Mouse (Mus musculus) stomach, postnatal 0 days (tissue): ENCODE data around the gene Bves. TPM values are rescaled to one million over a fixed set of nuclear protein-coding genes. Genes with fewer than 3 reads are reported as not detected.

Experiments used
- ATAC-seq: fragments of 200-750 bp; cut with Nextera tagmentation; 2 replicates; pipeline ENCODE4 v1.8.0; 2017; ENCODE audit not compliant: low FRiP score, low TSS enrichment
- DNase-seq: peaks from one replicate; pipeline ENCODE4 v3.0.0-alpha.2; 2016; ENCODE audit warnings: low spot score
- H3K27ac ChIP-seq: fragments of 300-500 bp; sonication (generic); replicated peaks from 2 replicates; pipeline ENCODE4 v1.5.1; 2014; ENCODE audit warnings: mild to moderate bottlenecking, control low read depth
- H3K27me3 ChIP-seq: fragments of 300-500 bp; sonication (generic); 2 replicates; pipeline ENCODE4 v1.6.1; 2014; ENCODE audit warnings: low read length; ENCODE audit not compliant: control insufficient read depth, insufficient read depth
- H3K36me3 ChIP-seq: fragments of 300-500 bp; sonication (generic); 2 replicates; pipeline ENCODE4 v1.6.1; 2014; ENCODE audit warnings: low read length, mixed read lengths; ENCODE audit not compliant: control insufficient read depth, insufficient read depth
- H3K4me1 ChIP-seq: fragments of 300-500 bp; sonication (generic); replicated peaks from 2 replicates; pipeline ENCODE4 v1.6.1; 2014; ENCODE audit warnings: antibody characterized with exemption; ENCODE audit not compliant: control insufficient read depth, insufficient read depth
- H3K4me2 ChIP-seq: fragments of 300-500 bp; sonication (generic); replicated peaks from 2 replicates; pipeline ENCODE4 v1.6.1; 2014; ENCODE audit warnings: low read depth, mild to moderate bottlenecking, control low read depth, moderate library complexity
- H3K4me3 ChIP-seq: fragments of 300-500 bp; sonication (generic); 2 replicates; pipeline ENCODE4 v1.5.1; 2014; ENCODE audit warnings: low read depth, low read length, control low read depth
- H3K9ac ChIP-seq: fragments of 300-500 bp; sonication (generic); 2 replicates; pipeline ENCODE4 v1.6.1; 2014; ENCODE audit warnings: mild to moderate bottlenecking, low read length, control low read depth, mixed read lengths
- H3K9me3 ChIP-seq: fragments of 300-500 bp; sonication (generic); 2 replicates; pipeline ENCODE4 v1.6.1; 2016; ENCODE audit warnings: low read length; ENCODE audit not compliant: control insufficient read depth
- CTCF ChIP-seq: IDR thresholded peaks from 2 replicates; pipeline ENCODE4 v1.5.1; 2016; ENCODE audit warnings: antibody characterized with exemption, low read depth, mild to moderate bottlenecking, moderate library complexity
- EP300 ChIP-seq: optimal IDR thresholded peaks from 2 replicates; pipeline ENCODE3; 2016; ENCODE audit warnings: antibody characterized with exemption
- WGBS: fragments of 180-500 bp; shearing (Covaris S2); extraction: QIAGEN DNeasy Blood & Tissue Kit; methylation state at CpG from one replicate; pipeline ENCODE4 v1.1.7; 2014; 5-methylcytosine and 5-hydroxymethylcytosine counted together
- polyA plus RNA-seq: library from polyadenylated mRNA; unstranded; fragments of >200 nt; fragmentation: Nextera tagmentation; extraction: Ambion mirVana; gene quantifications from 2 replicates; pipeline ENCODE4 v1.2.1, GENCODE M21; 2015

Gene Bves
- polyA plus RNA-seq, 1 experiment from 2014 or later: 5.3 TPM

DNA sequence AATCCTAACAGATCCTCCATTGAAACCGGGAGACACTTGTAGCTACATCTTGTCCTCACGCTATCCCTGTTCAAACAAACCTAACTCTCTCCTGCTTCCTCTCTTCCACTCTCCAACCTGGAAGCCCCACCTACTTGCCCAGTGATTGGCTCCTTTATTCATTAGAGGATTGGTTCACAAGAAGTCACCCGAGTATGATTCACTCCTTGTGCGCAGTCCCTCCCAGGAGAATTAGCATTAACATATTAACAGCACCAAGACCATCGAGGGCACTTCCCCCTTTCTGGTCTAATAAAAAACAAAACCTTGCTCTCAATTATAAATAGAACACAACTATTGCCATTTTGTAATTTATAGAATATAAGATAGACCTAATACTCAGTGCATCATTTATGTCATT, 40.5 kb upstream of the Bves start:
- H3K9ac ChIP-seq: no peak overlapping the region
- H3K4me3 ChIP-seq: no peak overlapping the region
- DNase-seq: no peak
- ATAC-seq: no peak
- no peaks in the 10 kb centered on the region for H3K4me1 ChIP-seq
- no peaks in the 10 kb centered on the region for H3K27me3 ChIP-seq
- no peak overlapping the region for H3K27ac ChIP-seq
- H3K4me2 ChIP-seq: no peak overlapping the region
- no peak for TF ChIP-seq EP300
- TF ChIP-seq CTCF: no peak
- no peaks in the 10 kb centered on the region for H3K9me3 ChIP-seq
- WGBS: 72% methylated on average over 5 of the region's 5 CpGs
- H3K36me3 ChIP-seq: no peaks in the 10 kb centered on the region

DNA sequence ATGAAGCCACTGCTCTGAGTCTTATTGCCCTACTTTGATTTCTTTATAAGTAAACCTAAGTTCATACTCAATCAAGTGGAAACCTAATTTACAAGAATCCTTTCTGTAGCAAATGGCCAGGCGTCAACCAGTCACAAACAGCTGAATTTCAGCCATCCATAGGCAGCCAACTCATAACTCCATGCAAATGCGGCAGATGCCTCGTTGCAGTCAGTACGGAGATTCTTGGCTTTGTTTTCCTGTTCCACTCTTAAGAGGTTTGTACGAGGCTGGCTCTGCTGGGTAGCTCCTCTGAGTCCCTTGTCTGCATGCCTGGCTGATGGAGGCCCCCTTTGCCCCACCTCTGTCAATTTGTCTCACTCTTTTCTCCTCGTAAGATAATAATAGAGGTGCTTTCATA, 37.1 kb upstream of the Bves start:
- TF ChIP-seq EP300 (no peak), CTCF (no peak)
- H3K9ac ChIP-seq: no peak overlapping the region
- no peaks in the 10 kb centered on the region for H3K4me1 ChIP-seq
- DNase-seq (no peak), ATAC-seq (no peak)
- H3K36me3 ChIP-seq: no peaks in the 10 kb centered on the region
- H3K4me3 ChIP-seq: no peak overlapping the region
- no peak overlapping the region for H3K4me2 ChIP-seq
- H3K9me3 ChIP-seq: no peaks in the 10 kb centered on the region
- WGBS: 73% methylated on average over 6 of the region's 6 CpGs
- H3K27ac ChIP-seq: no peak overlapping the region
- H3K27me3 ChIP-seq: no peaks in the 10 kb centered on the region

GRCm38 (mm10) chr10:45299509-45299908, 36.1 kb upstream of the Bves start:
- H3K27me3 ChIP-seq: no peaks in the 10 kb centered on the region
- TF ChIP-seq CTCF (no peak), EP300 (no peak)
- 78% methylated on average over 4 of the region's 4 CpGs for WGBS

DNA sequence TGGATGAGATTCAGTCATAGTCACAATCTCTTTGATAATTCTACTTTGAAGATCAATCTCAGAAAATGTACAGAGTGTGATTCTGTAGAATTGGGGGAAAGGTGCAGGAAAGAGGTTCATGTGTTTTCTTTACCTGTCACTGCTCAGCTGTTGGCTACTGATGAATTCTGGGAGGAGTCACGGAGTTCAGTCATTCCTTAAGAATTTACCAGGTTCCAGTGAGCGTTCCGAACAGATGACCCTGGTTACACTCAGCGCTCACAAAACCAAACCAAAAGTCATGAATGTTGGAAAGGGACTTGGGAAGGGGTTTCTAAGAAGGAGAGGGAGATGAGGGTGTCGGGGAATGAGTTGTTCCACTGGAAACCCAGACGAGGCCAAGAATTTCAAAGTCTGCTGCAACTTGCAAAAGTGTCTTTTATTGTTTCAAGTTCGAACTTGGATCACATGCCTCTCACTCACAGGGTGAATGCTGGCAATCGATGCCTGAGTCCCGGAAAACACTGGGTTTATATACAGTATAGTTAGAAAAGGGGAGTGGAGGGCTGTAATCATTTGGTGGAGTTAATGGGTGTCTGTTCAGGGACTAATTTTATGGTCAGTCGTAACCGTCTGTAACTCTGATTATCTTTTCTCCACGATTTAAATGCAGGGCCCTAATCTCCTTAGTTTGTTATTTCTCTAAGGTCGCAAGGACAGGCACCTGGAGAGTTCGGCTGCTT, 32.1 kb upstream of the Bves start:
- no peak for ATAC-seq
- Histone ChIP-seq H3K36me3 (no peaks in the 10 kb centered on the region), H3K9me3 (no peaks in the 10 kb centered on the region), H3K4me2 (no peak overlapping the region), H3K4me3 (no peak overlapping the region), H3K27me3 (no peaks in the 10 kb centered on the region), H3K27ac (no peak overlapping the region), H3K4me1 (no peaks in the 10 kb centered on the region), H3K9ac (no peak overlapping the region)
- DNase-seq: no peak
- WGBS: 45% methylated on average over 14 of the region's 14 CpGs
- TF ChIP-seq CTCF (no peak), EP300 (no peak)

More at GRCm38 (mm10) chr10:45299509-45299908, 36.1 kb upstream of the Bves start:
- no peaks in the 10 kb centered on the region for H3K4me1 ChIP-seq
- no peak for ATAC-seq
- H3K27ac ChIP-seq: no peak overlapping the region
- no peak overlapping the region for H3K4me2 ChIP-seq
- no peak for DNase-seq
- no peak overlapping the region for H3K4me3 ChIP-seq
- no peaks in the 10 kb centered on the region for H3K36me3 ChIP-seq
- no peak overlapping the region for H3K9ac ChIP-seq
- H3K9me3 ChIP-seq: no peaks in the 10 kb centered on the region

- no peak overlapping the region for H3K4me2 ChIP-seq
- H3K4me1 ChIP-seq: no peaks in the 10 kb centered on the region
- H3K9ac ChIP-seq: no peak overlapping the region
- ATAC-seq (no peak), DNase-seq (no peak)
- TF ChIP-seq CTCF: no peak
- no peak for TF ChIP-seq EP300
- H3K36me3 ChIP-seq: no peaks in the 10 kb centered on the region
- WGBS: 62% methylated on average over 5 of the region's 5 CpGs
- H3K27me3 ChIP-seq: no peaks in the 10 kb centered on the region
- H3K27ac ChIP-seq: no peak overlapping the region
- no peak overlapping the region for H3K4me3 ChIP-seq
- no peaks in the 10 kb centered on the region for H3K9me3 ChIP-seq
Observed at GRCm38 (mm10) chr10:45305173-45305572, 30.4 kb upstream of the Bves start.

DNA sequence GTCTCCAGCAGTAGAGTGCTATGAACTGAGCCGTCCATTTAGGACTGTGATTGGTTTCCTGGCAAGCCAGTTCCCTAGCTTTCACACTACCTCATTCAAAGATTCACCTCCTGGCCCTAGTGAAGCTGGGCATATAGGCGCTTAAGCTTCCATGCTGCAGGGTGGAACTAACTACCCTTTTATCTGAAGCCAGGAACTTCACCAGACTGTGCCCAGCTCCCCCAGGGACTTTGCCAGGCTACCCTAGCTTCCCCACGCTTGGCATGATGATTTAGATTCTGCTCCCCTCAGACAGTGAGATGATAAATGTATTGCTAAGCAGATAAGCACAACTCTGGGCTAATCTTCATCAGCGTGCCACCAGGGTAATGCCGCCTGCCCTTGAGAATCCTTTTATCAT, 24.4 kb upstream of the Bves start:
- WGBS: 72% methylated on average over 5 of the region's 5 CpGs
- ATAC-seq: no peak

More for the DNA sequence above, 24.4 kb upstream of the Bves start:
- Histone ChIP-seq H3K36me3 (no peaks in the 10 kb centered on the region), H3K27me3 (no peaks in the 10 kb centered on the region), H3K4me3 (no peak overlapping the region), H3K9ac (no peak overlapping the region), H3K27ac (no peak overlapping the region), H3K4me2 (no peak overlapping the region), H3K9me3 (no peaks in the 10 kb centered on the region), H3K4me1 (no peaks in the 10 kb centered on the region)
- DNase-seq: no peak
- no peak for TF ChIP-seq EP300
- TF ChIP-seq CTCF: no peak
